Mouse (Mus musculus): ENCODE measurements at regions not wholly inside any gene's neighbourhood (a gene's known extent, or its start where the extent isn't known, plus 50 kb on each side); places are given as distances from the start of the nearest gene placed in this dataset.

GRCm38 (mm10) chr6:67186537-67187274 is 51.3 kb upstream of the Serbp1 start:
- no peak overlapping the region for H3K4me2 ChIP-seq (ENCODE audit: low read depth)
- no peaks in the 10 kb centered on the region for H3K79me2 ChIP-seq (ENCODE audit: control insufficient read depth, insufficient read depth)
- no peak overlapping the region for H3K4me3 ChIP-seq
- peaks cover 9% of the 10 kb centered on the region for H3K27me3 ChIP-seq (ENCODE audit: control insufficient read depth, insufficient read depth, insufficient read length)
- TF ChIP-seq TCF12 (IDR thresholded peaks at IDR 0.05; ENCODE audit: insufficient read depth, poor library complexity, severe bottlenecking) (no peak), MAX (IDR thresholded peaks at IDR 0.05; ENCODE audit: low read depth) (no peak), TCF3 (IDR thresholded peaks at IDR 0.05; ENCODE audit: insufficient read length, low read depth) (no peak), SRF (IDR thresholded peaks at IDR 0.05; ENCODE audit: control insufficient read depth, insufficient read length, low read depth) (no peak)
- no peaks in the 10 kb centered on the region for H3K36me3 ChIP-seq (ENCODE audit: control insufficient read depth, insufficient read depth)
- no peak overlapping the region for H3ac ChIP-seq (ENCODE audit: control insufficient read depth, insufficient read length)

- Histone ChIP-seq H3K27me3 (ENCODE audit: control insufficient read depth, insufficient read depth, insufficient read length) (peaks cover 16% of the 10 kb centered on the region), H3ac (ENCODE audit: control insufficient read depth, insufficient read length) (no peak overlapping the region), H3K4me3 (no peak overlapping the region), H3K4me2 (ENCODE audit: low read depth) (no peak overlapping the region), H3K79me2 (ENCODE audit: control insufficient read depth, insufficient read depth) (no peaks in the 10 kb centered on the region), H3K36me3 (ENCODE audit: control insufficient read depth, insufficient read depth) (no peaks in the 10 kb centered on the region)
- TF ChIP-seq USF1 (IDR thresholded peaks at IDR 0.05; ENCODE audit: low read depth): no peak
- TF ChIP-seq TCF3 (IDR thresholded peaks at IDR 0.05; ENCODE audit: insufficient read length, low read depth): no peak
- no peak for TF ChIP-seq MYOD1 (IDR thresholded peaks at IDR 0.05; ENCODE audit: control insufficient read depth in 1 of 3, insufficient read length in 2 of 3, low read depth in 2 of 3)
- TF ChIP-seq MAX (IDR thresholded peaks at IDR 0.05; ENCODE audit: low read depth): no peak
- TF ChIP-seq MYOG (IDR thresholded peaks at IDR 0.05; ENCODE audit: control insufficient read depth in 1 of 3, insufficient read depth in 1 of 3, insufficient read length in 2 of 3, low read depth in 2 of 3): no peak
- no peak for TF ChIP-seq CEBPB (IDR thresholded peaks at IDR 0.05; ENCODE audit: insufficient read depth, poor library complexity, severe bottlenecking)
- TF ChIP-seq POLR2A (IDR thresholded peaks at IDR 0.05; ENCODE audit: insufficient read length, low read depth): no peak
- no peak for TF ChIP-seq POLR2AphosphoS2 (IDR thresholded peaks at IDR 0.05; ENCODE audit: insufficient read length, low read depth)
- no peak for TF ChIP-seq REST (IDR thresholded peaks at IDR 0.05; ENCODE audit: insufficient read depth, insufficient read length)
- TF ChIP-seq E2F4 (IDR thresholded peaks at IDR 0.05; ENCODE audit: insufficient read depth): no peak
These were observed 53.3 kb upstream of the Serbp1 start for GRCm38 (mm10) chr6:67184662-67185061.

GRCm38 (mm10) chr6:67183481-67184215 is 54.3 kb upstream of the Serbp1 start:
- H3K4me2 ChIP-seq (ENCODE audit: low read depth): no peak overlapping the region
- H3ac ChIP-seq (ENCODE audit: control insufficient read depth, insufficient read length): no peak overlapping the region
- H3K4me3 ChIP-seq: no peak overlapping the region
- H3K36me3 ChIP-seq (ENCODE audit: control insufficient read depth, insufficient read depth): no peaks in the 10 kb centered on the region
- no peaks in the 10 kb centered on the region for H3K79me2 ChIP-seq (ENCODE audit: control insufficient read depth, insufficient read depth)
- TF ChIP-seq E2F4 (IDR thresholded peaks at IDR 0.05; ENCODE audit: insufficient read depth) (no peak), TCF12 (IDR thresholded peaks at IDR 0.05; ENCODE audit: insufficient read depth, poor library complexity, severe bottlenecking) (no peak), POLR2A (IDR thresholded peaks at IDR 0.05; ENCODE audit: insufficient read length, low read depth) (no peak), MYOD1 (IDR thresholded peaks at IDR 0.05; ENCODE audit: control insufficient read depth in 1 of 3, insufficient read length in 2 of 3, low read depth in 2 of 3) (no peak), REST (IDR thresholded peaks at IDR 0.05; ENCODE audit: insufficient read depth, insufficient read length) (no peak), MAX (IDR thresholded peaks at IDR 0.05; ENCODE audit: low read depth) (no peak), MYOG (IDR thresholded peaks at IDR 0.05; ENCODE audit: control insufficient read depth in 1 of 3, insufficient read depth in 1 of 3, insufficient read length in 2 of 3, low read depth in 2 of 3) (no peak), USF1 (IDR thresholded peaks at IDR 0.05; ENCODE audit: low read depth) (no peak), SRF (IDR thresholded peaks at IDR 0.05; ENCODE audit: control insufficient read depth, insufficient read length, low read depth) (no peak), TCF3 (IDR thresholded peaks at IDR 0.05; ENCODE audit: insufficient read length, low read depth) (no peak), CEBPB (IDR thresholded peaks at IDR 0.05; ENCODE audit: insufficient read depth, poor library complexity, severe bottlenecking) (no peak), POLR2AphosphoS2 (IDR thresholded peaks at IDR 0.05; ENCODE audit: insufficient read length, low read depth) (no peak)
- peaks cover 24% of the 10 kb centered on the region for H3K27me3 ChIP-seq (ENCODE audit: control insufficient read depth, insufficient read depth, insufficient read length)

GRCm38 (mm10) chr6:67182453-67182852 is 55.5 kb upstream of the Serbp1 start:
- Histone ChIP-seq H3K27me3 (ENCODE audit: control insufficient read depth, insufficient read depth, insufficient read length) (peaks cover 24% of the 10 kb centered on the region), H3K4me3 (no peak overlapping the region), H3K79me2 (ENCODE audit: control insufficient read depth, insufficient read depth) (no peaks in the 10 kb centered on the region), H3K4me2 (ENCODE audit: low read depth) (no peak overlapping the region), H3ac (ENCODE audit: control insufficient read depth, insufficient read length) (no peak overlapping the region), H3K36me3 (ENCODE audit: control insufficient read depth, insufficient read depth) (no peaks in the 10 kb centered on the region)
- TF ChIP-seq POLR2A (IDR thresholded peaks at IDR 0.05; ENCODE audit: insufficient read length, low read depth) (no peak), SRF (IDR thresholded peaks at IDR 0.05; ENCODE audit: control insufficient read depth, insufficient read length, low read depth) (no peak), CEBPB (IDR thresholded peaks at IDR 0.05; ENCODE audit: insufficient read depth, poor library complexity, severe bottlenecking) (no peak), MAX (IDR thresholded peaks at IDR 0.05; ENCODE audit: low read depth) (no peak), E2F4 (IDR thresholded peaks at IDR 0.05; ENCODE audit: insufficient read depth) (no peak)

- Histone ChIP-seq H3K36me3 (ENCODE audit: control insufficient read depth, insufficient read depth) (no peaks in the 10 kb centered on the region), H3K27me3 (ENCODE audit: control insufficient read depth, insufficient read depth, insufficient read length) (peaks cover 24% of the 10 kb centered on the region)
These were observed 56.5 kb upstream of the Serbp1 start for GRCm38 (mm10) chr6:67181459-67181858.

More at GRCm38 (mm10) chr6:67181459-67181858, 56.5 kb upstream of the Serbp1 start:
- Histone ChIP-seq H3K4me2 (ENCODE audit: low read depth) (no peak overlapping the region), H3ac (ENCODE audit: control insufficient read depth, insufficient read length) (no peak overlapping the region), H3K79me2 (ENCODE audit: control insufficient read depth, insufficient read depth) (no peaks in the 10 kb centered on the region), H3K4me3 (no peak overlapping the region)
- TF ChIP-seq MAX (IDR thresholded peaks at IDR 0.05; ENCODE audit: low read depth) (no peak), REST (IDR thresholded peaks at IDR 0.05; ENCODE audit: insufficient read depth, insufficient read length) (no peak), POLR2A (IDR thresholded peaks at IDR 0.05; ENCODE audit: insufficient read length, low read depth) (no peak), E2F4 (IDR thresholded peaks at IDR 0.05; ENCODE audit: insufficient read depth) (no peak)
